17 mouse cellular contexts compared by ENCODE assay signal in genomic region chr16:57577519-57577918, GRCm38 (mm10). TPM values are rescaled to one million over a fixed set of nuclear protein-coding genes. Genes with fewer than 3 reads are reported as not detected.
DNase-seq lines count a peak whose midpoint lies in the region; ATAC-seq and TF ChIP-seq lines count a peak whose summit lies in the region.
"Had no signal": no experiment of that assay in that cellular context is flagged by ENCODE, and none has a peak within 500 bp of the region (broad histone marks: within the 10 kb centered on the region; RNA-seq: fewer than 3 reads in every experiment).

No protein-coding gene starts in this region.

- H3K9ac ChIP-seq in hindbrain, postnatal 0 days (replicated peaks; ENCODE audit: low read length) = no peak overlapping the region
- no peak overlapping the region for H3K9ac ChIP-seq in hindbrain, embryonic 13.5 days
- H3K9ac ChIP-seq: heart, embryonic 13.5 days; hindbrain, embryonic 12.5 days; kidney, embryonic 15.5 days; liver, embryonic 12.5 days; neural tube, embryonic 12.5 days had no signal

- H3K9me3 ChIP-seq in hindbrain, postnatal 0 days (ENCODE audit: low read length) = no peaks in the 10 kb centered on the region
- H3K9me3 ChIP-seq in hindbrain, embryonic 13.5 days = no peaks in the 10 kb centered on the region
- H3K9me3 ChIP-seq: heart, embryonic 13.5 days; hindbrain, embryonic 12.5 days; kidney, embryonic 15.5 days; liver, embryonic 12.5 days; neural tube, embryonic 12.5 days had no signal

- no peak overlapping the region for H3K4me2 ChIP-seq in hindbrain, postnatal 0 days (ENCODE audit: low read depth, low read length)
- H3K4me2 ChIP-seq in hindbrain, embryonic 13.5 days = no peak overlapping the region
- H3K4me2 ChIP-seq: heart, embryonic 13.5 days; hindbrain, embryonic 12.5 days; kidney, embryonic 15.5 days; liver, embryonic 12.5 days; neural tube, embryonic 12.5 days had no signal

- no peak overlapping the region for H3K27ac ChIP-seq in hindbrain, postnatal 0 days
- no peak overlapping the region for H3K27ac ChIP-seq in hindbrain, embryonic 13.5 days
- H3K27ac ChIP-seq: heart, embryonic 13.5 days; hindbrain, embryonic 12.5 days; kidney, embryonic 15.5 days; liver, embryonic 12.5 days; neural tube, embryonic 12.5 days had no signal

- no peak for DNase-seq in hindbrain, postnatal 0 days (ENCODE audit: low spot score)
- peak; percentile 64 for DNase-seq in 3T3-L1 (ENCODE audit: low read depth, low spot score)
- DNase-seq in CD4-positive, CD25-positive, alpha-beta regulatory T cell, adult 2 months (ENCODE audit: low read depth, low spot score) = peak; percentile 57
- DNase-seq in testis, postnatal 14 days (ENCODE audit: low spot score) = no peak
- no peak for DNase-seq in B cell, adult 2 months
- no peak for DNase-seq in urinary bladder, postnatal 10 days (ENCODE audit: low spot score)
- DNase-seq: gastrocnemius, postnatal 10 days; midbrain, embryonic 14.5 days; thymus, adult 2 months had no signal

- TF ChIP-seq CTCF in hindbrain, postnatal 0 days (IDR thresholded peaks at IDR 0.05; ENCODE audit: low read depth) = peak; percentile 41

- no peaks in the 10 kb centered on the region for H3K36me3 ChIP-seq in hindbrain, postnatal 0 days (ENCODE audit: insufficient read depth, low read length)
- no peaks in the 10 kb centered on the region for H3K36me3 ChIP-seq in hindbrain, embryonic 13.5 days
- H3K36me3 ChIP-seq: hindbrain, embryonic 12.5 days; kidney, embryonic 15.5 days; liver, embryonic 12.5 days; neural tube, embryonic 12.5 days had no signal

- H3K4me1 ChIP-seq in hindbrain, postnatal 0 days (ENCODE audit: insufficient read depth, low read length) = no peaks in the 10 kb centered on the region
- no peaks in the 10 kb centered on the region for H3K4me1 ChIP-seq in hindbrain, embryonic 13.5 days (replicated peaks)
- H3K4me1 ChIP-seq: hindbrain, embryonic 12.5 days; liver, embryonic 12.5 days; neural tube, embryonic 12.5 days had no signal

- H3K27me3 ChIP-seq in hindbrain, postnatal 0 days (ENCODE audit: insufficient read depth, low read length) = no peaks in the 10 kb centered on the region
- no peaks in the 10 kb centered on the region for H3K27me3 ChIP-seq in hindbrain, embryonic 13.5 days
- H3K27me3 ChIP-seq: heart, embryonic 13.5 days; hindbrain, embryonic 12.5 days; kidney, embryonic 15.5 days; liver, embryonic 12.5 days; neural tube, embryonic 12.5 days had no signal

- H3K4me3 ChIP-seq in hindbrain, postnatal 0 days (ENCODE audit: low read length) = no peak overlapping the region
- no peak overlapping the region for H3K4me3 ChIP-seq in hindbrain, embryonic 13.5 days
- H3K4me3 ChIP-seq: heart, embryonic 13.5 days; hindbrain, embryonic 12.5 days; kidney, embryonic 15.5 days; liver, embryonic 12.5 days; neural tube, embryonic 12.5 days had no signal

- 91% methylated on average over 1 of the region's 1 CpGs for WGBS in hindbrain, postnatal 0 days
- WGBS in hindbrain, embryonic 13.5 days = 96% methylated on average over 1 of the region's 1 CpGs

- ATAC-seq in hindbrain, postnatal 0 days = no peak
- ATAC-seq in hindbrain, embryonic 13.5 days (ENCODE audit: low FRiP score) = no peak
- ATAC-seq in inflammation-experienced regulatory T-cells, adult 6 months = peak; percentile 75
- ATAC-seq: forebrain, embryonic 14.5 days; liver, embryonic 12.5 days had no signal

RNA-seq across cellular contexts. Expression of gene Cmss1, which starts 29.1 kb away (rescaled TPM):
- total RNA-seq in hindbrain, postnatal 0 days (2014; rRNA removed) = 8.6 and 17.7 TPM in 2 replicates
- 42.5 and 43.4 TPM in 2 replicates for polyA plus RNA-seq in hindbrain, postnatal 0 days (2015; fragmentation: Nextera tagmentation; extraction: Ambion mirVana)
- polyA plus RNA-seq in hindbrain, embryonic 13.5 days (2015; fragmentation: Nextera tagmentation; extraction: Ambion mirVana) = 34.0 and 37.1 TPM in 2 replicates
- 10 to 100 TPM; 22.9 to 39.5 (median 34.8) TPM for polyA plus RNA-seq in inflammation-experienced regulatory T-cells, adult 6 months (2017; shearing (Covaris generic))

Comparison
In these comparisons a context has a peak if more than half of its experiments do, and no peak if none do; other contexts are left out.
1. DNase-seq: peak in 3T3-L1 (single experiment) and CD4-positive, CD25-positive, alpha-beta regulatory T cell, adult 2 months (single experiment); none in hindbrain, postnatal 0 days (single experiment), testis, postnatal 14 days (single experiment), B cell, adult 2 months (0 of 2) and urinary bladder, postnatal 10 days (single experiment).